Mouse (Mus musculus): ENCODE data around the gene Zfp949.
A peak's percentile ranks its signal among the peaks of the same experiment; 100 is the strongest.

Gene Zfp949

DNA sequence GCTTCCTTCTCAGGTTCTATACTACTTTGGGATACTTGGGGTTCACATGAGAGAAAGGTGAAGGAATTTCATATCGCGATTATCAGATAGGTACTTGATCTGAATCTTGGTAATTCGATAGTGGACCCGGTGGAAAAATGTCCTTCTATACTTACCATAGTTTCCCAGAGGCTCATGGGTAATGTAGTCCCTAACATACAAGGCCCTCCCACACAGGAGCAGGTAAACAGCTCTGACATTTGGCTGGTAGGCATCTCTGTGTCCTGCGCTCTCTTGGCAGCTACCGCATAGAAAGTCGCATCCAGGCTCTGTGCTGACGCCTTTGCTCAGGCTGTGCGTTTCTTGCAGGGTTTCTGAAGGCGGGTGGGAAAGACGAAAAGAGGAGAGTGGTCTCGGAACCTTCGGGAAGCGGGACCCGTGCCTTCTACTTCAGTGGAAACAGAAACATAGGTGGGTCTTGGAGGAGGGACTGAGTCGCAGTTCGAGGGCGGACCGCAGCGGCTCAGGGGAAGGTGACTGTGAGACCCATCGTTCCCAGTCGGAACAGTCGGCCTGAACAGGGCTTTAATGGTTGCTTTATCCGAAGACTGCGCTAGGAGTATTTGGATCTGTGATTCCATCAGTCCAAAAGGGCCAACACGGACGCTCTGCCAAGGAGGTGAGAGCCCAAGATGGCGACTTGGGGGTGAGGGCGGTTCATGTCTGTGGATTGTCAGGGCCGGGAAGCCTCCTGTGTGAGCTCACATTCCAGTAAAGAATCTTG, at the start of gene Zfp949:
Gene Zfp949 (plus strand): TSS at position 170 of the 763 bp plus-strand sequence.
- peak; percentile 95 for DNase-seq (ENCODE audit: low read depth, low spot score)

DNA sequence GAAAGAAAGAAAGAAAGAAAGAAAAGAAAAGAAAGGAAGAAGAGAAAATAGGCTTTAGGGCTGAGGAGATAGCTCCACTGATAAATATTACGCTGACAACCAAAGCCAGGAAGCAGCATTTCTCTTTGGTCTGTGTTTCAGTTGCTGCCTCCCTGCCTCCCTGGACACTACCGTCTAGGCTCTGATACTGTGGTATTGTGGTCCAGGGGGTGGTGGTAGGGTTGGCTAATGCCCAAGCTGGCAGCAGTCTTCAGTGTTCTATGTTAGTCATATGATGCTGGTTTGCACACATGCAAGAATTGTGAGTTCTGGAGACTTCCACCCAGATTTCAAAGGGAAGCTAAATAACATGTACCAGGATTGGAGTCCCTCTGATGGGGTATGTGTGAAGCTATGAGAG, 47.7 kb upstream of the Zfp949 start:
- no peak for DNase-seq (ENCODE audit: low read depth, low spot score)

DNA sequence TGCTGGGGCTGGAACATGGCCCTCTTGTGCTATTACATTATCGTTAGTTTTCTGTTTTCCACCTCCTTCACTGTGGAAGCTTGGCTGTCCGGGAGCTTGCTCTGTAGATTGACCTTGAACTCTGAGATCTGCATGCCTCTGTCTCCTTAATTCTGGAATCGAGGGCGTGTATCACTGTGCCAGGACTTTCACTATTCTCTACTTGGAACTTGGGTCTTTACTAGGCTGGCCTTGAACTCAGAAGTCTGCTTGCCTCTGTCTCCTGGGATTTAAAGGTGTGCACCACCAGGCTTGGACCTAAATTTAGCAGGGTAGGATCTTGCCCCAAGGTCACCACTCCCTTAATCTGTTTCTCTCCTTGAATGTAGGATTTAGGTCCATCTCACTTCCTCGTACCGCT, 46.0 kb upstream of the Zfp949 start:
- no peak for DNase-seq (ENCODE audit: low read depth, low spot score)

DNA sequence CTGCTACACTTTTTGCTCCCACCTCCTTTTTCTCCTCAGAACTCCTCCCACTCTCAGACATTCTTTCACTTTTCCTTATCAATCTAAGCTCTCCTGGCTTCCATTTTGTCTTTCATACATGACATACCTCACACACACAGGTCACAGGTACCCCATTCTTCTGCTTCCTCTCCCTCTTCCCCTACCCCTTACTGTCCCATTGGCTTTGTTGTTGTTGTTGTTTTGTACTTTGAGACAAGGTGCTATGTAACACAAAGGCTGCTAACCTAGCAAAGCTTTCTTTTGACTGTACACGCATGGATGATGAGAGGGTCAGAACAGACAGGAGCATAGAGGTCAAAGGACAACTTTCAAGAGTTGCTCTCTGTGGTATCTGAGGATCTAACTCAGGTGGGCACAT, 32.3 kb upstream of the Zfp949 start:
- no peak for DNase-seq (ENCODE audit: low read depth, low spot score)

DNA sequence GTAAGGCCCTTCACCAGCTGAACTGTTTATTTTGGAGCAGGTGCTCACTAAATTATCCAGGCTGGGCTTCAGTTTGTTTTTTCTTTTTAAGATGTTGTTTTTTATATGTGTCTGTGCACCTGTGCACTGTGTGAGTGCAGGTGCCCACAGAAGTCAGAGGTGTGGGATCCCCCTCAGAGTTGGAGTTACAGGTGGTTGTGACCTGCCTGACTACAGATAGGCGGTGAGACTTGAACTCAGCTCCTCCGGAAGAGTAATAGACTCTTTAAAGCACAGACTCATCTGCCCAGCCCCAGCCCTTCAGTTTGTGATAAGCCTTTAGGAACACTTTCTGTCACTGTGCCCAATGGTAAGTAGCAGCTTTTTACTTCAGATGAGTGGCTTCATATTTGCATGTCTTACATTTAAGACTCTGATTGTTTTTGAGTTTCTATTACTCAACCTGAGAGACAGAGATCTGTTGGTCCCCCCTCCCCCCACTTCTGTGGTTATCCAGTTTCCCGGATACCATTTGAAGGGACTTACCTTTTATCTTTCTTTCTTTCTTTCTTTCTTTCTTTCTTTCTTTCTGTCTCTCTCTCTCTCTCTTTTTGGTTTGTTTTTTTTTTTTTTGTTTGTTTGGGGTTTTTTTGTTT, 31.3 kb upstream of the Zfp949 start:
- DNase-seq (ENCODE audit: low read depth, low spot score) = no peak

DNA sequence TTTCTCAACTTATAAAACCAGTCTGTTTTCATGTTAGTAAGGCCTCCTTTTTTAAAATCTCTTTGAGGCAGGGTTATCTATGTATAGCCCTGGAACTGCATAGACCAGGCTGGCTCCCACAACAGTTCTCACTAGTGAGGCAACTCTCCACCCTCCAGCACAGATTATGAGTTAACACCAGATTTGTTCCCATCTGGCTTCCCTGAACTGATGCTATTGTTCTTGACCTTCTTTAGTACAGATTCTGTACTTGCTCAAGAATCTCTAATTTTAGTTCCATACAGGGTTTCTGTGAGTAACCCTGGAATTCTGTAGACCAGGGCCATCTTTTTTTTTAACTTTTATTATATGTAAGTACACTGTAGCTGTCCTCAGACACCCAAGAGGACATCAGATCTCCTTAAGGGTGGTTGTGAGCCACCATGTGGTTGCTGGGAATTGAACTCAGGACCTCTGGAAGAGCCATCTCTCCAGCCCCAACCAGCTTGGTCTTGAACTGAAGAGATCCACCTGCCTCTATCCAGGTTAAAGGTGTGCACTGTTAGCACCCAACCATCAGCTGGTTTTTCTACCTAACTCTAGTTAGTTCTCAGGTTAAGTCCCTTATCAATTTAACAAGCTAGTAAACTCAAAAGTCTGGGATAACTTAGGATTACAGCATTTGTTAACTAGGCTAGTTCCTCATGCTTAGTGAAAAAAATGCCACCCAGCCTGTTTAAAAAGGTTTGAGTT, 28.3 kb upstream of the Zfp949 start:
- DNase-seq (ENCODE audit: low read depth, low spot score) = peak; percentile 6

DNA sequence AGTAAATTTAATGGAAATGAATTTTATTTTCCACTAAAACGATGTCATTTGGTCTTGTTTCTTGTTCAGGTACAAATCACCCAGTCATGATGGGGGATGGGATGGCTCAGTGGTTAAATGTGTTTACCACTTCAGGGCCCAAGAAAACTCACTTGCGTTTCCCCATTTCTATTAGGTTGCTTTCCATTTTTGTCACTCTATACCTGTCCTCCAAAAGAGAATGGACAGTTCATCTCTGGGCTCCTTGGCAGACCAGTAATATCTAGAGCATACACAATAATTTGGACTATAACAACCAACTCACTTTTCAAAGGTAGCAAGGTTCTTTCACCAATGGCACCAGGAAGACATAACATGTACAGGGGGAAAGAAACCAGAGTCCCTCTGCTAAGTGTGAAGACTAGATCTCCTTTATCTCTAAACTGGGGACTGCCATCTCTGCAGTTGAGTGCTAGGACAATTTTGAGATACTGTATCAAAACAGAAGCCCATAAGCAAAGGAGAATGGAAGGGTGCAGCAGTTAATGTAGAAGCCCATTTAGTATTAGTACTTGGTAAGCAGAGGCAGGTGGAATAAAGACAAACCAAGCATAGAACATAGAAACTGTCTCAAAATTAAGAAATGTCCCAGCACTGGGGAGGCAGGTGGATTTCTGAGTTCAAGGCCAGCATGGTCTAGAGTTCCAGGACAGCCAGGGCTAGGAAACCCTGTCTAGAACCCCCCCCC, 27.5 kb upstream of the Zfp949 start:
- no peak for DNase-seq (ENCODE audit: low read depth, low spot score)

DNA sequence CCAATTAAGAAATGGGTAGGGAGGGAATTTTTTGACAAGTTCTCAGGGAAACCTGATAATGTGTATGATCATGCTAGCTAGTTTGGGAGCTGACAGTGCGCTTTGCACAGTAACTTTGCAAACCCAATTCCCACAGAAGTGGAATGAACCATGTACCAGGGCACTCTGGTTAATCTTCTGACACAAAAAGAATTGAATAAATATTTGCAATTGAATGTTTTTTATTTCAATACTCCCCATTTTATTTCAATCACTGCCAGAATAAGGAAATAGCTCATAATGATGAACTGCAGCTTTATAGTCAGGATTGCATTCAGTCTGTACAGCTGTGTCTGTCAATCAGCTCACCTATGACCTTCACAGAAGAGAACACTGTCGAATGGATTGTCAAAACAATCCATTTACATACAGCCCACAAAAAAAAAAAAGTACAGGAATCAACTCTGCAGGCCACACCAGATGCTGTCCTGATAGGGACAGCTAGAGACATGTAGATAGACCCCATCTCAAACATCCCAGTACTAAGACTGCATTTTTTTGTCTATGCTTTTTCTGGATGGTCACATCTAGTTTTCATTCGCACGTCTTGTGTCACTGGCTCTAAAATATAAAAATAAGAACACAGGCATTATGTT, 26.9 kb upstream of the Zfp949 start:
- DNase-seq (ENCODE audit: low read depth, low spot score) = no peak

DNA sequence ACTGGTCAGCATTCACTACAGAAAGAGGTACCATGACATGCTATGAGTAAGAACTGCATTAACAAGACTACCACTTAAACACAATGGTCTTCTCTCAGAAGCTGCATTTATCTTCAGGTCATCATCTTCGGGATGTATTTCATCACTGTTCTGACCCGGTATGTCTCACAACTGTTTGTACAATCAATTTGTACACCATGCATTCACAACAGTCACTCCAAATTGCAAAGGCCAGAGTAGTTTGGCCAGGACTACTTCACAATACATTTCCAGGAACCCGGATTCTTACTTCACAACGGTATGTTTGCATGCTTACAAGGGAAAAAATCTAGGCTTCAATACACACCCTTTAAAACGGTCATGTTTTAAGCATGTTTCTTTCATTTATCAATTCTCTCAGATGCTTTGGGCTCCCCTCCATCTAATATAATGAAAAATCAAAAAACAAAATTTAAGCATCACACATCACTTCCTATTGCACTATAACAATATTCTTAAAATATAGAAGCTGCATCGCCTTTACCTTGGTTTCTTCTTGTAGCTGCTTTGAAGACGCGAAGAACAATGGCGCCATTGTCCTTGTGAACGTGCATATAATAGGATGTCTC, 25.8 kb upstream of the Zfp949 start:
- DNase-seq (ENCODE audit: low read depth, low spot score) = peak; percentile 11

DNA sequence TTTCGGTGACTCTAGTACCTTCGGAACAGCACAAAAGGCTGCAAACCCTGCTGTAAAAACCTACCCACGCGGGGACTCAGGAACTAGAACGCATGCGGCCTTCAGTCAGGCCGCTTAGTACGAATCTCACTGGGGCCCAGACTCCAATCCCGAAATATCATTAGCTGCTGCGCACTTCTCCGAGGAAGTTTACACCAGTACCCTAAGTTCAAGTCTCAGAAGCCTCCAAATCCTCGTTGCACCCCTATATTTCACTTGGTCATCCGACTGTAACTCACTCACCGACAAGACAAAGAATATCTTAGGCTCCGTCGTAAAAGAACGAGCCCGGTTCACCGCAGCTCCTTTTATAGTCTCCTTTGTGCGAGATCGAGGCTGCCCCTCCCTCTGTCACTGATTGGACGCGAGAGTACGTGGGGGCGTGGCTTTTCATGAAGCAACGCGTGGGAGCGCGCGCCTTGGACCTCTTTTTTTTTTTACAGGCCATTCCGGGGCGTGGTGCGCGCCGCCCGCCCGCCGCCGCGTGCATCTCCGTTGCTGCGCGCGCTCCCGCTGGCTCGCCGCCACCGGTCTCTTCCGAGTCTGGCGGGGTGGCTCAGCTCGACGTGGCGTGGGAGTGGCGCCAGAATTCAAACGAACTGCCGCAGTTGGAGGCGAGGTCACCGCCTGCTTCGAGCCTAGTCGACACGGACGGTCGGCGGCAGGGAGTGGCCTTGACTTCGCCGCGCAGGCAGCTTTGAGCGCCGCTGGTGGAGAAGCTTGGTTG, 25.1 kb upstream of the Zfp949 start:
- DNase-seq (ENCODE audit: low read depth, low spot score) = peak; percentile 93

DNA sequence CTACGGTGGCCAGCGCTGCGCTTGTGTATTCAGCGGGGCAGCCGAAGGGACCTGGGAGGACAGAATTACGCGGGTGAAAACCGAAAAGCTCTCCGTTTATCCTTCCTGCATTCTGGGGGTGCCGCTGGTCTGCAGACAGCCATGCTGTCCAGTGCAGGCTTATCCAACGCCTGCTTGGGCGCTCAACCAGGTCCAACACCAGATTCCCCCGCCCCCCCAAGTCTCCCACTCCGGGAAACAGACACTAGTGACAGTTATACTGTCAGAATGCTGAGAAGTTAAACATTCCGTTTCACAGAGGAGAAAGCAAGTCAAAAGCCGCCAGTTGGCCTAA, 24.5 kb upstream of the Zfp949 start:
- no peak for DNase-seq (ENCODE audit: low read depth, low spot score)

DNA sequence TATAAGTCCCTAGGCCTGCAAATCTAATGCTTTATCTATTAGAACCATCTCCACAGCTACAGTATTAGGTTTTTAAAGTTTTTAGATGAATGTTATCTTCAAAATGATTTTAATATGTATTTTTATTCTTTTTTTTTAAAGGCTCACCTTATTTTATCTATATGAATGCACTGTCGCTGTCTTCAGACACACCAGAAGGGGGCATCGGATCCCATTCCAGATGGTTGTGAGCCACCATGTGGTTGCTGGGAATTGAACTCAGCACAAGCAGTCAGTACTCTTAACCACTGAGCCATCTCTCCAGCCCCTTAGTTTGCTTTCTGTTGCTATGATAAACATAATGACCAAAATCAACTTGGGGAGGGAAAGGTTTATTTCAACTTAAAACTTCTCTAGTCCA, 23.5 kb upstream of the Zfp949 start:
- DNase-seq (ENCODE audit: low read depth, low spot score) = no peak

DNA sequence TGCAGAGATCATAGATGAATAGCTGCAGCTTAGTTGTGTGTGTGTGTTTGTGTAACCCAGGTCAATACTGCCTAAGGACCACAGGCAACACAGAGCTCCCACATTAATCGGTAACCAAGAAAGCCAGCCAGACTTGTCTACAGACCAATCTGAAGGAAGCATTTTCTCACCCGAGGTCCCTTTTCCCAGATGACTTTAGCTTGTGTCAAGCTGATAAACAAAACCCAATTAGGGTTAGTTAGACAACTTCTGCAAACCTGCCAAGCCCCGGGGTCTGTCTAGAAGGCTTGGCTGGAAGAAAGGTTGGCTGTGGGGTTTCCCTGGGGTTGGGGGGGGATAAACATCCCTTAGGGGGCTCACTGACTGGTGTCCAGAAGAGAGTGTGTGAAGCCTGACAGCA, 23.0 kb upstream of the Zfp949 start:
- no peak for DNase-seq (ENCODE audit: low read depth, low spot score)

DNA sequence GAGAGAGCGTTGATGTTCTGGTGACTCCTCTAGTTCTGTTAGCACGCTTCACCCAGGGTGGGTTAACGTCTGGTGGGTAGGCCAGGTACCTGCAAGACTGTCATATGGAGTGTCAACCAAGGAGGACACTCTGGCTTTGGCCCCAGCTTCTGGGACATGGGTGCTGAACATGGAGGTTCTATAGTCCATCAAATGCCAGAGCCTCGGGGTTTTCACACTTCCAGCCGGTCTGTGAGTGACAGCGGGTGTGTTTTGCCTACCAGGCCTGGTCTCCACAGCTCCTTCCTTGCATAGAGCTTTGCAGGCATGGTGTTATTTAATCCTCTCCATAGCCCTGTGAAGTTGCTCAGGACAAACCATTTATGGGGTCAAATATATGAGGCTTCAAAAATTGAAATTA, 22.5 kb upstream of the Zfp949 start:
- DNase-seq (ENCODE audit: low read depth, low spot score) = no peak

DNA sequence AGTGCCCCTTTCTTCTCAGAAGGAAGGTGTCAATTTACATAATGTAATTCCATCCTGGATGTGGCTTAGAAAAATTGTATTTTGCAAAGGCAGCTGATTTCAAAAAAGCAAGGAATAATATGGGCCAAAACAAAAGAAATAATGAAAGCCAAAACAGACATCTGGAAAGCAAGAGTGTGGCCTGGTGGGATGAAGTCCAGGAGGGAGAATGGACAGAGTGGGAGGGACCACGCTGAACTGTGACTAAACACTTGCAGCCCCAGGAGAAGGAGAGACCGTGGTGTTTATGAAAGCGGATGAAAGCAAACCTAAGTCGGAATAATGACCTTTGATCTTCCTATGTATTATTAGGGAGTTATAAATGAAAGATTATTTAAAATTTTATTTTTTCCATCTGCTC, 19.9 kb upstream of the Zfp949 start:
- no peak for DNase-seq (ENCODE audit: low read depth, low spot score)

DNA sequence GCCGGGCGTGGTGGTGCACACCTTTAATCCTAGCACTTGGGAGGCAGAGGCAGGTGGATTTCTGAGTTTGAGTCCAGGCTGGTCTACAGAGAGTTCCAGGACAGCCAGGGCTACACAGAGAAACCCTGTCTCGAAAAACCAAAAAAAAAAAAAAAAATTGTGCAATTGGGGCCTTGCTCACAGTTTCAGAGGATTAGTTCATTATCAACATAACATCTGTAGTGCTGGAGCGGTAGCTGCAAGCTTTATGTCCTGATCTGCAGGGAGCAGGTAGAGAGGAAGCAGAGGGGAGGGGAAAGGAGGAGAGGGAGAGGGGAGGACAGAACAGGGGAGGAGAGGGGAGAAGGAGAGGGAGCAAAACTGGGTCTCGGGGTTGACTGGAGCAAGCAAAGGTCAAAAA, 19.1 kb upstream of the Zfp949 start:
- DNase-seq (ENCODE audit: low read depth, low spot score) = no peak

DNA sequence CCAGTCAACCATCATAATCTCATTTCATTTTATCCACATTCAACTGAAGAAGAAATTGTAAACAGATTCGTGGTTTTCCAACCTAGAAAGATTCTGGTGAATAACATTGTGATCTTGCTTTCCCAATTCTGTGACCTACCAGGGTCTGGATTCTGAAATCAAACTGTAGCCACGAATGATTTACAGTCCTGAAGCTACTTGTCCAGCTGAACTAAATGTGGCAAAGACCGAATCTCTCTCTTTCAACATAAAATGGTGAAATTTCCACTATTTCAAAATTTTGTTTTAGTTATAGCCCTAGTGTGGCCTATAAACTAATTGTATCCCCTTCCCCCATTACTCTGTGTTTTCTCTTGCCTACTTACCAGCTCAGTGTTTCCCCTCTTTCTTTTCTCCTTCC, 18.2 kb upstream of the Zfp949 start:
- DNase-seq (ENCODE audit: low read depth, low spot score) = no peak

DNA sequence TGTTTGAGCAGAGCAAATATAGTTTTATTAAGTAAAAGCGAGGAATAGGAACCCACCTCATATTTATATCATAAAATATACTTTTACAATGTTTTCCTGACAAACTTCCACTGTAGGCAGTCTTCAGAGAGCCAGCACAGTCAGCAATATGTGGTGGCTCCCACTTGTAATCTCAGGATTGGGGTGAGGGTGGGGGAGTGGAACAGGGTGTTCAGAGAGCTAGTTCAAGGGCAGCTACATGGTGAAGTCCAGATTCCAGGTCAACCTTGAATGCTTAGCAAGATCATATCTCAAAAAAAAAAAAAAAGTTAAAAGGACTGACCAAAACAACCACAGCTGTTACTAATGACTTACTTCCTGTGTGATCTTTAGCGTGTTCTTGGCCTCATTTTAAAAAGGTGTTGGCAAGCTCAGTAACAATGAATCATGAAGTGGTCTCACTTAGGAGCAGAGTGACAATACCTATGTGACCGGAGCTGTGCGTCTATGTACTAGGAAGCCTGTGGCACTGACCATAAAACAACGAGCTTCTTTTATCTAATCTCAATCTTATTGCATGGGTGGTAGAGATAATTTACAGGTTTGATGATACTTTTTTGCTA, 17.7 kb upstream of the Zfp949 start:
- no peak for DNase-seq (ENCODE audit: low read depth, low spot score)

DNA sequence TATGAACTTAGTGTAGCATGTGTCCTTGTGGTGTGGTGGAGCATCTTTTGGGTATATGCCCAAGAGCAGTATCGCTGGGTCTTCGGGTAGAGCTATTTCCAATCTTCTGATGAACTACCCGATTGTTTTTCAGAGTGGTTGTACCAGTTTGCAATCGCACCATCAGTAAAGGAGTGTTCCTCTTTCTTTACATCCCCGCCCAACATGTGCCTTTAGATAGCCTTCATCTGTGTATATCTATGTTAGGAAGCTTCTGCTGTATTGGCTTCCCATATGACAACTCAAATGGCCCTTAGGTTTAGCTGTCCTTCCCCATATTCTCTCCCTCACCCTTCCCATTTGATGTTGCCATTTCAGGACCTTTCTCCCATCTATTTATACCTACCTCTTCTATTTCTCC, 13.7 kb upstream of the Zfp949 start:
- no peak for DNase-seq (ENCODE audit: low read depth, low spot score)

DNA sequence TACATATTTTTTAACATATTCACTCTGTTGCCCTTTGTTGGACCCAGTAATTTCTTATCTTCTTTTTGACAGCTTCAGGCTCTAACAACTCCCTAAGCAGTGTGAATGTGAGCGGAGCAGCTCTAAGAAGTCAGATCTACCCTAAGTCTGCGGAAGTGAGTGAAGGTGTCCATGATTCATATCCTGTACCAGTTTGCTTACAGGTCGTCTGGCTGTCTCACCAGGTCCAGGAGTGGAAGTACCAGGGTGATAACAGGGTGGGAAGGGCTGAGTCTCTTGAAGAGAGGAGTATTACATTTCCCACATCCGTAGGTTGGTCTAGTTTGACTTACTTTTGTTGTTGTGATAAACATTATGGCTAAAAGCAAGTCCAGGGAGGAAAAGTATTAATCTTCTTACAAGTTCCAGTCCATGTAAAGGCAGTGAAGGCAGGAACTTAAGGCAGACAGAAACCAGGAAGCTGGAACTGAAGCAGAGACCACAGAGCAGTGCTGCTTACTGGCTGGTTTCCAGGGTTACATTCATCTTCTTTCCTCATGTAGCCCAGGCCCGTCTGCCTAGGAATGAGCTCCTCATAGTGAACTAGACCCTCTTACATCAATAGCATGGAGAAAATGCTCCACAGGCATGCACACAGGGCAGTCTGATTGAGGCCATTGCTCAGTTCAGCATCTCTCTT, 8.1 kb upstream of the Zfp949 start:
- DNase-seq (ENCODE audit: low read depth, low spot score) = no peak
